Comparison of ENCODE assay signal across 8 mouse cellular contexts in genomic region chr7:120103019-120103567, GRCm38 (mm10). TPM values are rescaled to one million over a fixed set of nuclear protein-coding genes. Genes with fewer than 3 reads are reported as not detected.
A peak's percentile ranks its signal among the peaks of the same experiment; 100 is the strongest.
DNase-seq lines count a peak whose midpoint lies in the region; ATAC-seq and TF ChIP-seq lines count a peak whose summit lies in the region.

No protein-coding gene starts in this region.

- peak overlapping the region; percentile 19; the same call in 1 of the 2 replicates for H3K27ac ChIP-seq in ES-Bruce4 (ENCODE audit: insufficient read depth, low read length)
- H3K27ac ChIP-seq in embryonic facial prominence, embryonic 14.5 days (replicated peaks; ENCODE audit: low read depth, low read length), result no peak overlapping the region
- no peak overlapping the region for H3K27ac ChIP-seq in limb, embryonic 12.5 days
- H3K27ac ChIP-seq in midbrain, embryonic 10.5 days (replicated peaks), result peak overlapping the region; percentile 78; the same call in 1 of the 2 replicates

- peaks cover 4% of the 10 kb centered on the region for H3K4me1 ChIP-seq in ES-Bruce4 (ENCODE audit: control insufficient read depth, insufficient read depth, low read length)
- peaks cover 5% of the 10 kb centered on the region; the same call in 1 of the 2 replicates for H3K4me1 ChIP-seq in embryonic facial prominence, embryonic 14.5 days (ENCODE audit: control insufficient read depth, insufficient read depth, low read length)
- H3K4me1 ChIP-seq in limb, embryonic 12.5 days (replicated peaks), result 0 out of 2 replicates have a peak, but pooled peaks cover 9% of the 10 kb centered on the region
- H3K4me1 ChIP-seq in midbrain, embryonic 10.5 days, result peaks cover 19% of the 10 kb centered on the region

- TF ChIP-seq EP300 in ES-Bruce4 (IDR thresholded peaks at IDR 0.05; ENCODE audit: insufficient read depth, low read depth, low read length), result no peak

- peak; percentile 68 for DNase-seq in adrenal gland, postnatal 10 days
- peak; percentile 64 for DNase-seq in embryonic facial prominence, embryonic 14.5 days (ENCODE audit: low spot score)
- DNase-seq in midbrain, embryonic 10.5 days (ENCODE audit: low spot score), result peak; percentile 34
- peak; percentile 64 to 65 for DNase-seq in urinary bladder, postnatal 36 days (ENCODE audit: low spot score in 2 of 2)
- DNase-seq in left cerebral cortex, adult 8-10 months (ENCODE audit: low spot score in 2 of 2), result no peak

- H3K4me3 ChIP-seq in ES-Bruce4 (ENCODE audit: low read depth, low read length), result peak overlapping the region; percentile 78
- peak overlapping the region; percentile 60 for H3K4me3 ChIP-seq in embryonic facial prominence, embryonic 14.5 days (ENCODE audit: low read depth, low read length)
- H3K4me3 ChIP-seq in limb, embryonic 12.5 days (replicated peaks), result peak overlapping the region; percentile 64
- peak overlapping the region; percentile 64 for H3K4me3 ChIP-seq in midbrain, embryonic 10.5 days

- WGBS in embryonic facial prominence, embryonic 14.5 days, result 2% methylated on average over 25 of the region's 25 CpGs
- 2% methylated on average over 25 of the region's 25 CpGs for WGBS in limb, embryonic 12.5 days
- WGBS in midbrain, embryonic 10.5 days, result under 1% methylated on average over 25 of the region's 25 CpGs

- no peak for TF ChIP-seq POLR2A in ES-Bruce4 (IDR thresholded peaks at IDR 0.05; ENCODE audit: insufficient read depth, low read length)

- H3K9ac ChIP-seq in ES-Bruce4 (ENCODE audit: low read depth, poor library complexity, severe bottlenecking), result peak overlapping the region; percentile 23
- peak overlapping the region; percentile 70 for H3K9ac ChIP-seq in embryonic facial prominence, embryonic 14.5 days (ENCODE audit: low read depth, low read length)
- peak overlapping the region; percentile 66 for H3K9ac ChIP-seq in limb, embryonic 12.5 days (replicated peaks)

- H3K4me2 ChIP-seq in embryonic facial prominence, embryonic 14.5 days (ENCODE audit: low read depth, low read length), result peak overlapping the region; percentile 59
- H3K4me2 ChIP-seq in limb, embryonic 12.5 days, result peak overlapping the region; percentile 87

- no peaks in the 10 kb centered on the region for H3K36me3 ChIP-seq in ES-Bruce4 (ENCODE audit: control insufficient read depth, insufficient read depth, low read length, poor library complexity, severe bottlenecking)
- H3K36me3 ChIP-seq in embryonic facial prominence, embryonic 14.5 days (ENCODE audit: control insufficient read depth, insufficient read depth, low read length), result no peaks in the 10 kb centered on the region
- H3K36me3 ChIP-seq in limb, embryonic 12.5 days, result 0 out of 2 replicates have a peak, but pooled peaks cover 4% of the 10 kb centered on the region
- H3K36me3 ChIP-seq in midbrain, embryonic 10.5 days, result no peaks in the 10 kb centered on the region

- no peaks in the 10 kb centered on the region for H3K27me3 ChIP-seq in ES-Bruce4 (ENCODE audit: control insufficient read depth, insufficient read depth, low read length, poor library complexity, severe bottlenecking)
- H3K27me3 ChIP-seq in embryonic facial prominence, embryonic 14.5 days (replicated peaks; ENCODE audit: control insufficient read depth, insufficient read depth, low read length), result no peaks in the 10 kb centered on the region
- no peaks in the 10 kb centered on the region; the same call in 1 of the 2 replicates for H3K27me3 ChIP-seq in limb, embryonic 12.5 days
- H3K27me3 ChIP-seq in midbrain, embryonic 10.5 days (ENCODE audit: low read depth, poor library complexity, severe bottlenecking), result peaks cover 23% of the 10 kb centered on the region

- peak; percentile 51; the same call in 1 of the 2 replicates for ATAC-seq in embryonic facial prominence, embryonic 14.5 days (ENCODE audit: low read depth)
- ATAC-seq in hematopoietic stem cell, adult 5-6 weeks (replicated peaks in 1 of 2; ENCODE audit: insufficient read depth in 1 of 2, low FRiP score in 2 of 2, low TSS enrichment in 1 of 2, low read depth in 1 of 2, poor library complexity in 2 of 2, severe bottlenecking in 2 of 2), result peak; percentile 43 to 50
- 0 out of 2 replicates have a peak, but pooled peaks have one; percentile 15 for ATAC-seq in limb, embryonic 12.5 days (ENCODE audit: insufficient number of reproducible peaks, insufficient read depth, low FRiP score, low TSS enrichment, low read depth)

- no peaks in the 10 kb centered on the region for H3K9me3 ChIP-seq in ES-Bruce4 (replicated peaks; ENCODE audit: control insufficient read depth, insufficient read depth, low read length, poor library complexity, severe bottlenecking)
- no peaks in the 10 kb centered on the region for H3K9me3 ChIP-seq in embryonic facial prominence, embryonic 14.5 days (ENCODE audit: control insufficient read depth, low read length)
- H3K9me3 ChIP-seq in limb, embryonic 12.5 days, result no peaks in the 10 kb centered on the region
- no peaks in the 10 kb centered on the region for H3K9me3 ChIP-seq in midbrain, embryonic 10.5 days (replicated peaks)

- no peak for TF ChIP-seq CTCF in ES-Bruce4 (IDR thresholded peaks at IDR 0.05; ENCODE audit: low read depth, low read length)

RNA-seq across cellular contexts. Expression of gene Tmem159, which starts 0.9 kb away (rescaled TPM):
- 13.7 and 14.5 TPM in 2 replicates for polyA plus RNA-seq in ES-Bruce4 (2011; ENCODE audit: insufficient read depth, insufficient read length, low read depth, missing spikeins)
- 10 to 100 TPM; 35.8 to 43.8 TPM for total RNA-seq in adrenal gland, postnatal 10 days (2021)
- 24.2 and 25.8 TPM in 2 replicates for polyA plus RNA-seq in embryonic facial prominence, embryonic 14.5 days (2014; fragmentation: Nextera tagmentation; extraction: Ambion mirVana)
- total RNA-seq in hematopoietic stem cell, adult 5-6 weeks (2017), result 12.1 and 256 TPM in 2 replicates
- 21.5 and 23.3 TPM in 2 replicates for polyA plus RNA-seq in limb, embryonic 12.5 days (2016; fragmentation: Nextera tagmentation; extraction: Ambion mirVana)
- 23.9 and 25.9 TPM in 2 replicates for polyA plus RNA-seq in midbrain, embryonic 10.5 days (2016; fragmentation: Nextera tagmentation; extraction: Ambion mirVana)
- 10 to 100 TPM; 13.6 to 15.5 (median 15.2) TPM for total RNA-seq in left cerebral cortex, adult 8-10 months (2022)

RNA-seq across cellular contexts. Expression of gene Dnah3, which starts 8.0 kb away (rescaled TPM):
- not detected in 2 replicates for polyA plus RNA-seq in ES-Bruce4 (2011; ENCODE audit: insufficient read depth, insufficient read length, low read depth, missing spikeins)
- under 1 TPM in 1 of 2 experiments, not detected in 1; 0.12 TPM for total RNA-seq in adrenal gland, postnatal 10 days (2021)
- polyA plus RNA-seq in embryonic facial prominence, embryonic 14.5 days (2014; fragmentation: Nextera tagmentation; extraction: Ambion mirVana), result 0.70 TPM in 1 of 2 replicates, not detected in the other
- not detected in 2 replicates for total RNA-seq in hematopoietic stem cell, adult 5-6 weeks (2017)
- not detected in 2 replicates for polyA plus RNA-seq in limb, embryonic 12.5 days (2016; fragmentation: Nextera tagmentation; extraction: Ambion mirVana)
- not detected in 2 replicates for polyA plus RNA-seq in midbrain, embryonic 10.5 days (2016; fragmentation: Nextera tagmentation; extraction: Ambion mirVana)
- under 1 TPM; 0.33 to 0.85 (median 0.51) TPM for total RNA-seq in left cerebral cortex, adult 8-10 months (2022)

RNA-seq across cellular contexts. Expression of gene Zp2, which starts 42.0 kb away (rescaled TPM):
- not detected in 2 replicates for polyA plus RNA-seq in ES-Bruce4 (2011; ENCODE audit: insufficient read depth, insufficient read length, low read depth, missing spikeins)
- total RNA-seq in adrenal gland, postnatal 10 days (2021), result under 1 TPM in 1 of 2 experiments, not detected in 1; 0.33 TPM
- polyA plus RNA-seq in embryonic facial prominence, embryonic 14.5 days (2014; fragmentation: Nextera tagmentation; extraction: Ambion mirVana), result 1.2 and 1.7 TPM in 2 replicates
- not detected in 2 replicates for total RNA-seq in hematopoietic stem cell, adult 5-6 weeks (2017)
- not detected in 2 replicates for polyA plus RNA-seq in limb, embryonic 12.5 days (2016; fragmentation: Nextera tagmentation; extraction: Ambion mirVana)
- polyA plus RNA-seq in midbrain, embryonic 10.5 days (2016; fragmentation: Nextera tagmentation; extraction: Ambion mirVana), result not detected in 2 replicates
- 1 to 10 TPM in 1 of 4 experiments, under 1 TPM in 1, not detected in 2; 0.41 to 1.4 TPM for total RNA-seq in left cerebral cortex, adult 8-10 months (2022)

Comparison
In these comparisons a context has a peak if more than half of its experiments do, and no peak if none do; other contexts are left out.
1. H3K27ac ChIP-seq: peak in ES-Bruce4 (single experiment) and midbrain, embryonic 10.5 days (single experiment); none in embryonic facial prominence, embryonic 14.5 days (single experiment) and limb, embryonic 12.5 days (single experiment).
2. DNase-seq: peak in adrenal gland, postnatal 10 days (single experiment), embryonic facial prominence, embryonic 14.5 days (single experiment), midbrain, embryonic 10.5 days (single experiment) and urinary bladder, postnatal 36 days (2 of 2); none in left cerebral cortex, adult 8-10 months (0 of 2).
3. Peak in every context shown above with its lines, with median percentiles within 50 percentile points of each other: H3K4me3 ChIP-seq, H3K9ac ChIP-seq and ATAC-seq.